Mouse (Mus musculus) intestine, embryonic 14.5 days (tissue): ENCODE results near the gene Gla. TPM values are rescaled to one million over a fixed set of nuclear protein-coding genes. Genes with fewer than 3 reads are reported as not detected.

Source experiments
- ATAC-seq: fragments of 200-750 bp; cut with Nextera tagmentation; replicated peaks from 2 replicates; pipeline ENCODE4 v1.8.0; 2017; ENCODE audit warnings: low read depth, moderate number of reproducible peaks, moderate TSS enrichment, moderate library complexity; ENCODE audit not compliant: low FRiP score, low TSS enrichment
- DNase-seq: peaks from one replicate; pipeline ENCODE4 v3.0.0-alpha.2; 2018; ENCODE audit warnings: low spot score
- H3K27ac ChIP-seq: fragments of 300-500 bp; sonication (generic); 2 replicates; pipeline ENCODE4 v1.5.1; 2014; ENCODE audit warnings: low read depth, mild to moderate bottlenecking, control low read depth
- H3K27me3 ChIP-seq: fragments of 300-500 bp; sonication (generic); replicated peaks from 2 replicates; pipeline ENCODE4 v1.6.1; 2014; ENCODE audit warnings: low read length, control low read depth; ENCODE audit not compliant: control insufficient read depth, insufficient read depth
- H3K36me3 ChIP-seq: fragments of 300-500 bp; sonication (generic); 2 replicates; pipeline ENCODE4 v1.6.1; 2014; ENCODE audit warnings: low read length, control low read depth; ENCODE audit not compliant: control insufficient read depth, insufficient read depth
- H3K4me1 ChIP-seq: fragments of 300-500 bp; sonication (generic); replicated peaks from 2 replicates; pipeline ENCODE4 v1.6.1; 2014; ENCODE audit warnings: low read length, control low read depth, mixed read lengths; ENCODE audit not compliant: control insufficient read depth, insufficient read depth
- H3K4me2 ChIP-seq: fragments of 300-500 bp; sonication (generic); 2 replicates; pipeline ENCODE4 v1.6.1; 2014; ENCODE audit warnings: low read length
- H3K4me3 ChIP-seq: fragments of 300-500 bp; sonication (generic); 2 replicates; pipeline ENCODE4 v1.5.1; 2014; ENCODE audit warnings: low read depth, low read length, control low read depth, mixed read lengths
- H3K9ac ChIP-seq: fragments of 300-500 bp; sonication (generic); 2 replicates; pipeline ENCODE4 v1.6.1; 2014; ENCODE audit warnings: mild to moderate bottlenecking, low read length
- H3K9me3 ChIP-seq: fragments of 300-500 bp; sonication (generic); 2 replicates; pipeline ENCODE4 v1.6.1; 2016; ENCODE audit warnings: low read length, control low read depth; ENCODE audit not compliant: control insufficient read depth
- WGBS: fragments of 180-500 bp; shearing (Covaris S2); extraction: QIAGEN DNeasy Blood & Tissue Kit; methylation state at CpG from one replicate; pipeline ENCODE4 v1.1.7; 2014; 5-methylcytosine and 5-hydroxymethylcytosine counted together
- polyA plus RNA-seq: library from polyadenylated mRNA; unstranded; fragments of >200 nt; fragmentation: Nextera tagmentation; extraction: Ambion mirVana; gene quantifications from 2 replicates; pipeline ENCODE4 v1.2.1, GENCODE M21; 2014

Gla gene
- polyA plus RNA-seq, 1 experiment from 2014 or later: 7.4 TPM

DNA sequence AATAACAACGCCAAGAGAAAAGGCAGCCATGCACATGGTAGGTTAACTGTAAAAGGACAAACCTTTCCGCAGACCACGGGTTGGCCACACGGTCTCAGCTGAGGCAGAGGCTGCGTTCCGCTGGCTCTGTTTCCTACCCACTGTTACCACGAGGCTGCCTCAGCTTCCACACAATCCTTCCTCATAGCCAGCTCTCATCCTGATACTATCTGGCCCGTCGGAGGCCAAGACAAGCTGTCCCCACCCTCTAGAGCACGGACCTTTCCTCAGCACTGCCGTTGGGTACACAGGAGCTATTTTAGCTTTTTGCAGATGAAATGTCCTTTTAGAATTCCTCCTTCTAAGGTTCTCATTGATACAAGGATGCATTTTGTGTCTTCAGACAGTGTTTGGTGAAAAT, 18.7 kb downstream of the Gla start:
- no peaks in the 10 kb centered on the region for H3K9me3 ChIP-seq
- ATAC-seq (no peak), DNase-seq (no peak)
- H3K4me1 ChIP-seq: no peaks in the 10 kb centered on the region
- no peak overlapping the region for H3K27ac ChIP-seq
- no peaks in the 10 kb centered on the region for H3K36me3 ChIP-seq
- no peaks in the 10 kb centered on the region for H3K27me3 ChIP-seq
- WGBS: 82% methylated on average over 11 of the region's 11 CpGs
- H3K4me2 ChIP-seq: no peak overlapping the region
- no peak overlapping the region for H3K4me3 ChIP-seq
- no peak overlapping the region for H3K9ac ChIP-seq

DNA sequence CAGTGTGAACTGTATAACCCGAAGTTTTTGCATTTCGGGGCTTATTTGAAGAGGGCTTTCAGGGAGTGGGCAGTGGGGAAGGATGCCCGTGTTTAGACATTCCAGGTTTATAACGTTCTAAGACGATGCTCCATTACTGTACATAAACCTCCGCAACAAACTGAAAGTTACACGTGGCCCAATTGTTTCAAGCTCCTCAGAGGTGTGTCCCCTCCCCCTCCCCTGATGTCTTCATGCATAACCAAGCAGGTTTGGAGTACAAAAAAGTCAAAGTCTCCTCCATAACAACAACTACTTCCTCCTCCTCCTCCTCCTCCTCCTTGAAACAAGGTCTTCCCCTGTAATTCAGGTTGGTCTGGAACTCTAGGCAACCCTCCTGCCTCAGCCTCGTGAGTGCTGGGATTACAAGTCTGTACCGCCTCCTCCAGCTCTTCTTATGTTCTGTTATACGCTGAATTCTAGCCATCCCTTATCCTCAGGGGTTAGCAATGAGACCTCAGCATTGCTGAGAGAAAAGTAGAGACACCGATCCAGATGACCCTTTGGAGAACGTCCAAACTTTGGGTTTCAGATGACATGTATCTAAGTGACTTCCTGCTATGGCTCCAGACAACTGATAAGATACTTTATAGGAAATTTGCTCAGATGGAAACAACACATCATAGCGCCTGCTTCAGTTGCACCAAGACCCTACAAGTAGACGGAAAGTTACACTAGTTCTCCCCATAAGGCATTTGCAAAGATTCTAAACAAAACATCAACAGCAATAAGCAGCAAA, 20.2 kb downstream of the Gla start:
- no peak for ATAC-seq
- DNase-seq: no peak
- Histone ChIP-seq H3K4me3 (no peak overlapping the region), H3K27ac (no peak overlapping the region), H3K27me3 (no peaks in the 10 kb centered on the region), H3K36me3 (no peaks in the 10 kb centered on the region), H3K9me3 (no peaks in the 10 kb centered on the region), H3K4me1 (no peaks in the 10 kb centered on the region), H3K9ac (no peak overlapping the region), H3K4me2 (no peak overlapping the region)
- WGBS: 81% methylated on average over 14 of the region's 14 CpGs

DNA sequence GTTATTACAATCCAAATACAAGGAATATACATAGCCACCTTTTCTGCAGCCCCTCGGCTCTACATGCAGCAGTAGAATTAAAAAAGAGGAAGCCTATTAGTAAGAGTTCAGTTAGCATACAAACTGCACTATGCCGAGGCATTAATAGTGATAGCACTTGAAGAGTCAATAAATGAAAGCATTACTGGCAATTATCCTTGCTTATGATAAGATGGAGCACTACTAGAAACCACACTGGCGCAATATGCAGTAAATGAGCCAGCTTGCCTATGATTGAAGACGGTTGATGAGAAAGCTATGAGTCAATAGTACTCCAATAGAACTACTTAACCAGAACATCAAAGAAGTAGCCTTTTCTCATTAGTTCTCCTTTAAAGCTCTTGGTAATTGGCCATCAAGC, 23.0 kb downstream of the Gla start:
- Histone ChIP-seq H3K27me3 (no peaks in the 10 kb centered on the region), H3K9me3 (no peaks in the 10 kb centered on the region), H3K4me2 (no peak overlapping the region), H3K4me1 (no peaks in the 10 kb centered on the region), H3K4me3 (no peak overlapping the region), H3K27ac (no peak overlapping the region), H3K36me3 (no peaks in the 10 kb centered on the region), H3K9ac (no peak overlapping the region)
- 81% methylated on average over 4 of the region's 4 CpGs for WGBS
- ATAC-seq (no peak), DNase-seq (no peak)

DNA sequence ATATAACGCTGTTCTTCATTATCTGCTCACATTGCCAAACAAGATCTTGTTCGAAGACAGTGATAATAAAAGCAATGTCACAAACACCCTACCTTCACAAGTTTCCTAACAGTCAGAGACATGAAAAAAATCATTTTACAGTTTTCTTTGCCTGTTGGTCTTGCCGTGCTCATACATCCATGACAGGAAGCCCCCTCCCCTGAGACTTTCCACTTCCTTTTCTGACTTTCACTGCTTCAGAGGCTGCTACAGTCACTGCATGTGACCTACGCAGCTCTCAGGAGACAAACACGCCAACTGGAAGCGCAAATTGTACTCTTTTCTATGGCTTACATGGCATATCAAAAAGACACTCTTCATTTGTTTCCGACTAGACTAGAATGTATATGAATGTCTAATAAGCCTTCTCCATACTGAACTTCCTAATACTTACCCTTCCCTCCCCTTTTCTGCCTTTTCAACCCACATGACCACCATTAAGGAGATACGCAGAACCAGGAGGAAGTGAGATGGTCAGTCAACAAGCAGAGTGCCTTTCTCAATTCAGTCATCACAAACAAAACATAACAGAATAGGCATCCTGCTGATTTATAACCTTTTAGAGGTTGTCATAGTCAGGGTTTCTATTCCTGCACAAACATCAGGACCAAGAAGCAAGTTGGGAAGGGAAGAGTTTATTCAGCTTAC, 34.2 kb downstream of the Gla start:
- Histone ChIP-seq H3K9me3 (no peaks in the 10 kb centered on the region), H3K4me3 (no peak overlapping the region), H3K4me1 (no peaks in the 10 kb centered on the region), H3K36me3 (no peaks in the 10 kb centered on the region), H3K4me2 (no peak overlapping the region), H3K27ac (no peak overlapping the region), H3K9ac (no peak overlapping the region), H3K27me3 (0 out of 2 replicates have a peak, but pooled peaks cover 6% of the 10 kb centered on the region)
- ATAC-seq: no peak
- DNase-seq: no peak
- 79% methylated on average over 8 of the region's 8 CpGs for WGBS

DNA sequence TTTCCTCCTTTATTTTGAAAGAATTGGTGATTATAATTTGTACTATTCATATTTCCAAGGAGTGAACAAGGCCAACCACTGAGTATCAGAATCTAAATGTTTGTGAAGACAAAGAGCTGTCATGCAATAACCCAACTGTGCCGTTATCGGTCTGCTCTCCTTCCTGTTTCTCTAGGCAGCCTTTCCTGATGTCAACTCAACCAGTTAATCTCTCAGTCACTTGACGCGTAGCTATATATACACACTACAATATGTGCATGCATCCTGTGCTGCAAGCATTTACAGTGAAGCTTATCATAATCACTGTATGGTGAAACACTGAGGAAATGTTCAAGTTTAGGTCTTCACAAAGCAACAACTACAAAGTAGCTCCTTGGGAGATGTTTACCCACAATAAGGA, 36.6 kb downstream of the Gla start:
- Histone ChIP-seq H3K4me2 (no peak overlapping the region), H3K9ac (no peak overlapping the region), H3K27me3 (0 out of 2 replicates have a peak, but pooled peaks cover 6% of the 10 kb centered on the region), H3K4me3 (no peak overlapping the region), H3K4me1 (no peaks in the 10 kb centered on the region), H3K36me3 (no peaks in the 10 kb centered on the region), H3K27ac (no peak overlapping the region), H3K9me3 (no peaks in the 10 kb centered on the region)
- 78% methylated on average over 4 of the region's 4 CpGs for WGBS
- ATAC-seq: no peak
- DNase-seq: no peak

DNA sequence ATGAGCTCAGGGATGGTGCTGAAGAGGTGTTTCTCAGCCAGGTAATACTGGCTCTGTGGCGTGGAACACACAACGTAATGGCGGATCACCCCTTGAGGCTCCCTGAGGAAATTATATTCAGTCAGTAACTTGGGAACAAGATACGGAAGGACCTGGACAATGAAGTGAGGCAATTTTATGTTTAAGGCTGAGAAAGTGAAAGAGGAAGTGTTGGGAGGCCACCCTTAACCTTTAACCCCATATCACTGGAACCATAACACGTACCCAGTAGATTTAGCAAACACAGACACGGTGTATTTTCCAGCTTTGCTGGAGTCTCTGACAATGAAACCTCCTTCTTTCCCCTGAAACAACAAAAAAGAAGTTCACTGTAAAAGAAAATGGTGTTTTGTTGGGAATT, 46.5 kb downstream of the Gla start:
- Histone ChIP-seq H3K36me3 (no peaks in the 10 kb centered on the region), H3K4me2 (no peak overlapping the region), H3K27ac (no peak overlapping the region), H3K4me1 (no peaks in the 10 kb centered on the region), H3K9ac (no peak overlapping the region), H3K9me3 (no peaks in the 10 kb centered on the region), H3K4me3 (no peak overlapping the region), H3K27me3 (no peaks in the 10 kb centered on the region)
- ATAC-seq (no peak), DNase-seq (no peak)
- WGBS: 63% methylated on average over 6 of the region's 6 CpGs

DNA sequence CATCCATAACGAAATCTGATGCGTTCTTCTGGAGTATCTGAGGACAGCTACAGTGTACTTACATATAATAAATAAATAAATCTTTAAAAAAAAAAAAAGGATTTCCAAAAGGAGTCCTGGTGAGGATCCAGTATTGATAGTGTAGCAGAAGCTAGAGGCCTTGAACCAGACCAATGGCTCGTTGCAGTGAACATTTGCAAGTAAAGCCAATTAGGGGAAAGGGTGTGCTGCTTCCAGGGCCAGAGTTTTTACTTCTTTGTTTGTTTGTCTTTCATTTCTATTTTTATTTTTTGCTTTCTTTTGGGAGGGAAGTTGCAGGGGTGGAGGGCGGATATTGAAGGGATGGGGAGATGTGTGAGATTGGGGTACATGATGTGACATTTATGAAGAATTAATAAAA, 47.6 kb downstream of the Gla start:
- Histone ChIP-seq H3K27ac (no peak overlapping the region), H3K4me2 (no peak overlapping the region), H3K4me3 (no peak overlapping the region), H3K27me3 (no peaks in the 10 kb centered on the region), H3K9me3 (no peaks in the 10 kb centered on the region), H3K4me1 (no peaks in the 10 kb centered on the region), H3K36me3 (no peaks in the 10 kb centered on the region), H3K9ac (no peak overlapping the region)
- no peak for DNase-seq
- WGBS: 78% methylated on average over 4 of the region's 4 CpGs
- ATAC-seq: no peak

DNA sequence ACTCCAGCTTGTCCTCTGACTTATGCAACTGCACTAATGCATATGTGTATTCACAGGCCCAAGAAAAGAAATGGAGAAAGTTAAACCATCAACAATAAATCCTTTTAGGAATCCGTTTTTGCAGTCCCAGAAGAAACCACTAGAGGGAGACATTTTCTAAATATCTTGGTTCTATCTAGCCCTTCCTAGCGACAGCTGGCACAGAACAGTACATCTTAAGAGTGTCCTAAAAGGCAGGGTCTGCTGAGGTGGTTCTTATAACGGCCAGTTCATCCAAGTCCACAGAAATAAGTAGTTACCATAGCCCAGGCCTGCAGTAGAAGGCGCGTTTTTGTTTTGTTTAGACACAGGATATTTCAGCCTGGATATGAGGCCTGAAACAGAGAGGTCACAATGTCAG, 50.0 kb downstream of the Gla start:
- no peaks in the 10 kb centered on the region for H3K27me3 ChIP-seq
- DNase-seq (peak; percentile 51), ATAC-seq (no peak)
- H3K27ac ChIP-seq: no peak overlapping the region
- no peaks in the 10 kb centered on the region for H3K9me3 ChIP-seq
- H3K4me2 ChIP-seq: no peak overlapping the region
- no peaks in the 10 kb centered on the region for H3K4me1 ChIP-seq
- 16% methylated on average over 5 of the region's 5 CpGs for WGBS
- no peak overlapping the region for H3K9ac ChIP-seq
- no peaks in the 10 kb centered on the region for H3K36me3 ChIP-seq
- no peak overlapping the region for H3K4me3 ChIP-seq

DNA sequence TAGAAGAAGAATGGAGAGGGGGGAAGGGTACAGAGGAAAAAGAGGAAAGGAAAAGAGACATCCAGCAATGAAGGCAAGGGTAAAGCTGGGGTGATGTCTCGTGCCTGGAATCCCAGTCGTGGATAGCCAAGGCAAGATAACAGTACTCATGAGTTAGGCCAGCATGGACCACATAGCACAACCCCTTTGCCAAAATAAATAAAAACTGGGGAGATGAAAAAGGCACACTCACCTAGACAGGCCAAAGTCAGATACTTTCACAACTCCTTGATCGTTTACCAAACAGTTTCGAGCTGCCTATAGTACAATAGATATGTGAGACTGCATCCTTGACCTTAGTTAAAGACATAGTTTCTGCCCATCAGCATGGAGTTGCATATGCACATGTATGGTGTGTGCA, 53.6 kb downstream of the Gla start:
- Histone ChIP-seq H3K9ac (no peak overlapping the region), H3K27me3 (no peaks in the 10 kb centered on the region), H3K36me3 (no peaks in the 10 kb centered on the region), H3K4me3 (no peak overlapping the region), H3K4me2 (no peak overlapping the region), H3K9me3 (no peaks in the 10 kb centered on the region), H3K4me1 (no peaks in the 10 kb centered on the region), H3K27ac (no peak overlapping the region)
- ATAC-seq (no peak), DNase-seq (no peak)
- WGBS: 82% methylated on average over 4 of the region's 4 CpGs
